Mouse (Mus musculus): ENCODE data around the gene Sept4. TPM values are rescaled to one million over a fixed set of nuclear protein-coding genes. Genes with fewer than 3 reads are reported as not detected.

The Sept4 gene
- polyA plus RNA-seq, 1 experiment from 2014 or later, result 15.3 TPM

GRCm38 (mm10) chr11:87639206-87639605, 70.5 kb downstream of the Sept4 start:
- H3K4me2 ChIP-seq, result peak overlapping the region; percentile 83
- peak overlapping the region; percentile 56 for H3K27ac ChIP-seq (replicated peaks)
- ATAC-seq (ENCODE audit: extremely low read depth, insufficient number of reproducible peaks, low FRiP score, low TSS enrichment), result peak; percentile 31; the same call in 1 of the 2 replicates

More at GRCm38 (mm10) chr11:87639206-87639605, 70.5 kb downstream of the Sept4 start:
- Histone ChIP-seq H3K9me3 (no peaks in the 10 kb centered on the region), H3K4me1 (peaks cover 11% of the 10 kb centered on the region), H3K27me3 (replicated peaks) (no peaks in the 10 kb centered on the region), H3K4me3 (peak overlapping the region; percentile 59), H3K9ac (peak overlapping the region; percentile 90), H3K36me3 (no peaks in the 10 kb centered on the region)
- 2% methylated on average over 29 of the region's 29 CpGs for WGBS

Other genes starting within 250 kb of the Sept4 start
- 3.4 TPM in 2 replicates for gene Ppm1e, start 209.9 kb upstream of the Sept4 start, polyA plus RNA-seq (2015; fragmentation: Nextera tagmentation; extraction: Ambion mirVana)
- 9.7 and 9.9 TPM in 2 replicates for gene Rad51c, start 163.9 kb upstream of the Sept4 start, polyA plus RNA-seq (2015; fragmentation: Nextera tagmentation; extraction: Ambion mirVana)
- gene Tex14, start 163.8 kb upstream of the Sept4 start, polyA plus RNA-seq (2015; fragmentation: Nextera tagmentation; extraction: Ambion mirVana), result 0.28 and 0.47 TPM in 2 replicates
- gene Gm11492, start 2.2 kb upstream of the Sept4 start, polyA plus RNA-seq (2015; fragmentation: Nextera tagmentation; extraction: Ambion mirVana), result not detected in 2 replicates
- 14.1 and 14.7 TPM in 2 replicates for gene Mtmr4, start 23.3 kb downstream of the Sept4 start, polyA plus RNA-seq (2015; fragmentation: Nextera tagmentation; extraction: Ambion mirVana)
- 0.05 and 0.13 TPM in 2 replicates for gene Hsf5, start 48.3 kb downstream of the Sept4 start, polyA plus RNA-seq (2015; fragmentation: Nextera tagmentation; extraction: Ambion mirVana)
- gene Rnf43, start 93.8 kb downstream of the Sept4 start, polyA plus RNA-seq (2015; fragmentation: Nextera tagmentation; extraction: Ambion mirVana), result 1.3 and 1.6 TPM in 2 replicates
- 104 and 115 TPM in 2 replicates for gene Supt4a, start 168.6 kb downstream of the Sept4 start, polyA plus RNA-seq (2015; fragmentation: Nextera tagmentation; extraction: Ambion mirVana)
- gene Tspoap1, start 191.6 kb downstream of the Sept4 start, polyA plus RNA-seq (2015; fragmentation: Nextera tagmentation; extraction: Ambion mirVana), result 0.47 and 0.51 TPM in 2 replicates
- gene Mpo, start 224.7 kb downstream of the Sept4 start, polyA plus RNA-seq (2015; fragmentation: Nextera tagmentation; extraction: Ambion mirVana), result 2.1 and 8.2 TPM in 2 replicates

Data from heart, embryonic 13.5 days (tissue).